Mouse (Mus musculus) thymus, adult 2 months (tissue): ENCODE measurements around the gene Arhgap17. TPM values are rescaled to one million over a fixed set of nuclear protein-coding genes. Genes with fewer than 3 reads are reported as not detected.

Source experiments
- DNase-seq: peaks from one replicate; pipeline ENCODE4 v3.0.0; 2021
- H3K27ac ChIP-seq: fragments of 200-500 bp; 2 replicates; pipeline ENCODE4 v1.5.1; 2012; ENCODE audit warnings: low read length, control low read depth; ENCODE audit not compliant: control insufficient read depth, insufficient read depth
- H3K27me3 ChIP-seq: fragments of 200-500 bp; 2 replicates; pipeline ENCODE4 v1.6.1; 2012; ENCODE audit warnings: mild to moderate bottlenecking, low read length, moderate library complexity, mixed read lengths; ENCODE audit not compliant: control insufficient read depth, insufficient read depth
- H3K36me3 ChIP-seq: fragments of 200-500 bp; 2 replicates; pipeline ENCODE4 v1.6.1; 2012; ENCODE audit warnings: mild to moderate bottlenecking, low read length, moderate library complexity; ENCODE audit not compliant: control insufficient read depth, insufficient read depth
- H3K4me1 ChIP-seq: fragments of 200-500 bp; replicated peaks from 2 replicates; pipeline ENCODE4 v1.6.1; 2012; ENCODE audit warnings: low read length; ENCODE audit not compliant: control insufficient read depth, insufficient read depth
- H3K4me3 ChIP-seq: fragments of 200-500 bp; 2 replicates; pipeline ENCODE4 v1.5.1; 2012; ENCODE audit warnings: mild to moderate bottlenecking, low read length, control low read depth, moderate library complexity; ENCODE audit not compliant: control insufficient read depth, insufficient read depth
- CTCF ChIP-seq: fragments of 200-500 bp; IDR thresholded peaks from 2 replicates; pipeline ENCODE4 v1.5.1; 2012; ENCODE audit warnings: mild to moderate bottlenecking, control low read depth, low read length, moderate library complexity, borderline replicate concordance; ENCODE audit not compliant: control insufficient read depth, poor library complexity, insufficient read depth; ENCODE audit errors: extremely low read depth
- POLR2A ChIP-seq: fragments of 200-500 bp; IDR thresholded peaks from 2 replicates; pipeline ENCODE4 v1.6.1; 2012; ENCODE audit warnings: mild to moderate bottlenecking, low read length, control low read depth, moderate library complexity; ENCODE audit not compliant: control insufficient read depth, poor library complexity, insufficient read depth; ENCODE audit errors: extremely low read depth
- WGBS: fragments of 180-500 bp; shearing (Covaris S2); methylation state at CpG from one replicate; pipeline ENCODE4 v1.1.7; 2018; 5-methylcytosine and 5-hydroxymethylcytosine counted together
- polyA plus RNA-seq: library from polyadenylated mRNA; depleted of rRNA; stranded (reverse); fragments of >200 nt; gene quantifications from 2 replicates; pipeline ENCODE4 v1.2.3, GENCODE M21; 2012

Arhgap17 gene
- polyA plus RNA-seq, 1 experiment, result 32.2 TPM

- no peak overlapping the region for H3K4me3 ChIP-seq
- no peak overlapping the region for H3K27ac ChIP-seq
- no peaks in the 10 kb centered on the region; the same call in 1 of the 2 replicates for H3K27me3 ChIP-seq
- DNase-seq, result peak; percentile 9
- peaks cover 9% of the 10 kb centered on the region for H3K36me3 ChIP-seq
- 39% methylated on average over 13 of the region's 13 CpGs for whole genome bisulfite sequencing
- H3K4me1 ChIP-seq, result peaks cover 5% of the 10 kb centered on the region
- TF ChIP-seq POLR2A (0 out of 2 replicates have a peak, but pooled peaks have one; percentile 0), CTCF (no peak)
Measured at GRCm38 (mm10) chr7:123322452-123323121, 47.1 kb downstream of the Arhgap17 start.

- no peak for TF ChIP-seq POLR2A
- TF ChIP-seq CTCF, result no peak
- no peaks in the 10 kb centered on the region for H3K4me1 ChIP-seq
- no peak overlapping the region for H3K27ac ChIP-seq
- DNase-seq, result no peak
- H3K4me3 ChIP-seq, result no peak overlapping the region
- H3K36me3 ChIP-seq, result peaks cover 9% of the 10 kb centered on the region
- no peaks in the 10 kb centered on the region for H3K27me3 ChIP-seq
- 85% methylated on average over 3 of the region's 3 CpGs for WGBS
Measured at GRCm38 (mm10) chr7:123312738-123313137, 57.0 kb downstream of the Arhgap17 start.

- no peak for TF ChIP-seq CTCF
- no peaks in the 10 kb centered on the region for H3K4me1 ChIP-seq
- H3K4me3 ChIP-seq, result no peak overlapping the region
- 88% methylated on average over 5 of the region's 5 CpGs for WGBS
- no peak overlapping the region for H3K27ac ChIP-seq
- no peaks in the 10 kb centered on the region for H3K27me3 ChIP-seq
- no peak for DNase-seq
- peaks cover 11% of the 10 kb centered on the region; the same call in 1 of the 2 replicates for H3K36me3 ChIP-seq
Measured at GRCm38 (mm10) chr7:123311836-123312235, 57.9 kb downstream of the Arhgap17 start.

GRCm38 (mm10) chr7:123307887-123308558 is 61.7 kb downstream of the Arhgap17 start:
- H3K27me3 ChIP-seq, result no peaks in the 10 kb centered on the region

GRCm38 (mm10) chr7:123307236-123307635 is 62.5 kb downstream of the Arhgap17 start:
- peaks cover 25% of the 10 kb centered on the region for H3K36me3 ChIP-seq
- H3K4me3 ChIP-seq, result no peak overlapping the region
- TF ChIP-seq CTCF, result no peak
- no peak for TF ChIP-seq POLR2A
- no peak for DNase-seq
- H3K27me3 ChIP-seq, result no peaks in the 10 kb centered on the region
- WGBS, result 95% methylated on average over 8 of the region's 8 CpGs
- no peak overlapping the region for H3K27ac ChIP-seq
- no peaks in the 10 kb centered on the region for H3K4me1 ChIP-seq

More at GRCm38 (mm10) chr7:123307887-123308558, 61.7 kb downstream of the Arhgap17 start:
- Histone ChIP-seq H3K36me3 (peaks cover 24% of the 10 kb centered on the region), H3K4me3 (no peak overlapping the region), H3K27ac (no peak overlapping the region), H3K4me1 (no peaks in the 10 kb centered on the region)
- DNase-seq, result no peak
- 98% methylated on average over 4 of the region's 4 CpGs for WGBS
- TF ChIP-seq CTCF, result no peak

GRCm38 (mm10) chr7:123305397-123305796 is 64.3 kb downstream of the Arhgap17 start:
- Histone ChIP-seq H3K4me3 (no peak overlapping the region), H3K4me1 (0 out of 2 replicates have a peak, but pooled peaks cover 1% of the 10 kb centered on the region), H3K27me3 (no peaks in the 10 kb centered on the region), H3K27ac (no peak overlapping the region), H3K36me3 (peaks cover 25% of the 10 kb centered on the region)
- no peak for DNase-seq
- WGBS, result 98% methylated on average over 2 of the region's 2 CpGs
- TF ChIP-seq CTCF (no peak), POLR2A (no peak)

- H3K36me3 ChIP-seq, result peaks cover 34% of the 10 kb centered on the region
- H3K27ac ChIP-seq, result no peak overlapping the region
- H3K27me3 ChIP-seq, result no peaks in the 10 kb centered on the region
- TF ChIP-seq CTCF (no peak), POLR2A (no peak)
- 0 out of 2 replicates have a peak, but pooled peaks cover 2% of the 10 kb centered on the region for H3K4me1 ChIP-seq
- WGBS, result 39% methylated on average over 3 of the region's 3 CpGs
- no peak overlapping the region for H3K4me3 ChIP-seq
- DNase-seq, result no peak
Measured at GRCm38 (mm10) chr7:123300258-123300657, 69.5 kb downstream of the Arhgap17 start.
